Mouse (Mus musculus) liver, embryonic 13.5 days (tissue): ENCODE results near the gene Abraxas1. TPM values are rescaled to one million over a fixed set of nuclear protein-coding genes. Genes with fewer than 3 reads are reported as not detected.

Experiments
- ATAC-seq: fragments of 200-750 bp; cut with Nextera tagmentation; 2 replicates; pipeline ENCODE4 v1.8.0; 2017; ENCODE audit warnings: low read depth, mild to moderate bottlenecking, moderate number of reproducible peaks, moderate library complexity
- DNase-seq: peaks from one replicate; pipeline ENCODE4 v3.0.0; 2022
- H3K27ac ChIP-seq: fragments of 300-500 bp; sonication (generic); 2 replicates; pipeline ENCODE4 v1.5.1; 2015; ENCODE audit warnings: moderate library complexity, mild to moderate bottlenecking, inconsistent platforms
- H3K27me3 ChIP-seq: fragments of 300-500 bp; sonication (generic); 2 replicates; pipeline ENCODE4 v1.6.1; 2015; ENCODE audit warnings: mild to moderate bottlenecking, inconsistent platforms
- H3K36me3 ChIP-seq: fragments of 300-500 bp; sonication (generic); 2 replicates; pipeline ENCODE4 v1.6.1; 2015; ENCODE audit warnings: mild to moderate bottlenecking, inconsistent platforms
- H3K4me1 ChIP-seq: fragments of 300-500 bp; sonication (generic); replicated peaks from 2 replicates; pipeline ENCODE4 v1.6.1; 2015; ENCODE audit warnings: inconsistent platforms
- H3K4me2 ChIP-seq: fragments of 300-500 bp; sonication (generic); 2 replicates; pipeline ENCODE4 v1.6.1; 2015; ENCODE audit warnings: inconsistent platforms, mild to moderate bottlenecking, moderate library complexity
- H3K4me3 ChIP-seq: fragments of 300-500 bp; sonication (generic); replicated peaks from 2 replicates; pipeline ENCODE4 v1.5.1; 2015; ENCODE audit warnings: mild to moderate bottlenecking, inconsistent platforms
- H3K9ac ChIP-seq: fragments of 300-500 bp; sonication (generic); 2 replicates; pipeline ENCODE4 v1.6.1; 2015; ENCODE audit warnings: mild to moderate bottlenecking, inconsistent platforms
- H3K9me3 ChIP-seq: fragments of 300-500 bp; sonication (generic); replicated peaks from 2 replicates; pipeline ENCODE4 v1.6.1; 2016; ENCODE audit warnings: inconsistent platforms
- WGBS: fragments of 180-500 bp; shearing (Covaris S2); methylation state at CpG from one replicate; pipeline ENCODE4 v1.1.7; 2015; ENCODE audit not compliant: insufficient replicate concordance; 5-methylcytosine and 5-hydroxymethylcytosine counted together
- polyA plus RNA-seq: library from polyadenylated mRNA; unstranded; fragments of >200 nt; fragmentation: Nextera tagmentation; extraction: Ambion mirVana; gene quantifications from 2 replicates; pipeline ENCODE4 v1.2.1, GENCODE M21; 2015

The Abraxas1 gene
- polyA plus RNA-seq, 1 experiment from 2014 or later: 18.4 TPM

DNA sequence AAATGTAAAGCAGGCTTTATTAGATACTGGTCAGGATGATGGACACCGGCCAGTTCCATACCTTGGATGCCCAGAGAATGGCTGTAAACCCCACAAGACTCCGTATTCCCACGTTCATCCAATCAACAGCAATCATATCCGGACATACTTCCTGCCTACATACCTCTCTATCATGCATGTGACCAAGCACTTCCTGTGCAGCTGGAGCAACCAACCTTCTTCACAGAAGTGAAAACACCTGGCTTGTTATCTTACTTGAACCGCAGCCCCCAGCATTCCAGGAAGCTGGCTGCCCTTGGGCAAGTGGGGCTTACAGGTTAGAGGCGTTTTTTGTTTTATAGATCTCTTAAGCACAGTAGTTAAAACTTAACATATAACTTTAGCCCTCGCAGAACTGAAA lies 2.1 kb upstream of the Abraxas1 start:
- ATAC-seq (no peak), DNase-seq (no peak)
- H3K9ac ChIP-seq: no peak overlapping the region
- no peak overlapping the region for H3K4me2 ChIP-seq
- no peaks in the 10 kb centered on the region for H3K9me3 ChIP-seq
- no peak overlapping the region for H3K4me3 ChIP-seq
- no peak overlapping the region for H3K27ac ChIP-seq
- WGBS: 54% methylated on average over 7 of the region's 7 CpGs
- H3K27me3 ChIP-seq: no peaks in the 10 kb centered on the region
- peaks cover 3% of the 10 kb centered on the region; the same call in 1 of the 2 replicates for H3K36me3 ChIP-seq
- H3K4me1 ChIP-seq: peaks cover 22% of the 10 kb centered on the region

DNA sequence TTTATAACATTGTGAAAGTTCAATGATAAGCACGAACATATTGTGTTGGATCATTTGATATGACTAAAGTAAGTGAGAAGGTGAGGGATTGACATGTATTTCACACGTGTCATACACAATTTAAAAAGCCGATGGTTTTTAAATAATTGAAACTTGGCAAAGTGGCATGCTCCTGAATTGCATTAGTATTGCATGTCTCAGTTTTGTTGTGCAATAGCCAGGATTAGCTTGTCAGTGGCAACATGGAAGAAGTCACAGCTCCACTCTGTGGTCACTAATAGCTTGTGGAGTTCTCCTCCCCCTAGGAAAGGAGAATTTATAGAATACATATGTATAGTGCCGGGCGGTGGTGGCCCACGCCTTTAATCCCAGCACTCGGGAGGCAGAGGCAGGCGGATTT lies 610 bp upstream of the Abraxas1 start:
- H3K9me3 ChIP-seq: no peaks in the 10 kb centered on the region
- ATAC-seq: no peak
- no peak overlapping the region for H3K27ac ChIP-seq
- peaks cover 22% of the 10 kb centered on the region for H3K4me1 ChIP-seq
- H3K4me3 ChIP-seq: peak overlapping the region; percentile 91
- no peak for DNase-seq
- peaks cover 13% of the 10 kb centered on the region for H3K36me3 ChIP-seq
- H3K4me2 ChIP-seq: peak overlapping the region; percentile 88
- WGBS: 63% methylated on average over 8 of the region's 8 CpGs
- H3K27me3 ChIP-seq: no peaks in the 10 kb centered on the region
- peak overlapping the region; percentile 98; the same call in 1 of the 2 replicates for H3K9ac ChIP-seq

DNA sequence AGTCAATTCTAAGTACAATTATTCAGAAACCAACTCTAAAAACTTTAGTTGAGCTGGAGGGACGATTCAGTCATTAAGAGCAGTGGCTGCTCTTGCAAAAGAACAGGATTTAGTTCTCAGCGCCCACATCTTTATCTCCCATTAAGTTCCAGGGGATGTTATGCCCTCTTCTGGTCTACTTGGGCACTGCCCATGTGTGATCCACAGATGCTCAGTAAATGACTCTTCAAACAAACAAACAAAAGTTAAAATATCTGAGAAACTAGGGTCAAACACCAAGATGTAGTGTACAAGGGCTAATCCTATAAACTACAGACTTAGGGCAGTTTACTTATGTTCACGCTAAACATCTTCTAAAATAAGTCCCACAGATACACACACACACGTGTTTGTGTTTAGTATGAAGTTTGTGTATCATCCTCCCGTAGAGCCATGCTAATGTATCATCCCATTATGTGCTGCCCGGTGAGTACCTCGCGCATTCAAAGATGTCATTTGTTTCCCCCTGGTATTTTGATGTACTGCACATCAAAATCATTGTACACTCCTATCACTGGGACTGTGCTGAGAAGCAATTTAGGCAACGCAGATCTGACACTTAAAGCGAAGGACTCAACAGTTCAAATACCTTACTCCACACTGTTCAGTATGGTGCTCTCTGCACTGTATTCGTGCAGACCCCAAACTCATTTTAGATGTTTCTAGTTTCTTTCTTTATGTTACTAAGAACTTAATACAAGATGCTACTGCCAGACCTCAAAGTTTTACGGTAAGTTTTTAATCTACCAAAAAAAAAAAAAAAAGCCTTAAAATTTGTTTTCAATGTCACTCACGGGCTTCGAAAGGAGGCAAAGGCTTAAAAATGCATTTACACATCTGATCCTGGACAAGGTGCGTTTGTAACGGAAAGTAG lies 941 bp downstream of the Abraxas1 start:
- H3K9me3 ChIP-seq: no peaks in the 10 kb centered on the region
- 24% methylated on average over 16 of the region's 16 CpGs for WGBS
- peak; percentile 12 for DNase-seq
- peak; percentile 56 for ATAC-seq
- H3K27ac ChIP-seq: peak overlapping the region; percentile 86
- peaks cover 22% of the 10 kb centered on the region for H3K4me1 ChIP-seq
- peak overlapping the region; percentile 91 for H3K4me3 ChIP-seq
- peak overlapping the region; percentile 88 for H3K4me2 ChIP-seq
- no peaks in the 10 kb centered on the region for H3K27me3 ChIP-seq
- peaks cover 22% of the 10 kb centered on the region for H3K36me3 ChIP-seq
- peak overlapping the region; percentile 98 for H3K9ac ChIP-seq

GRCm38 (mm10) chr5:100818341-100818740 lies 2.4 kb downstream of the Abraxas1 start:
- H3K4me2 ChIP-seq: no peak overlapping the region
- H3K9me3 ChIP-seq: no peaks in the 10 kb centered on the region
- ATAC-seq (no peak), DNase-seq (no peak)
- no peaks in the 10 kb centered on the region for H3K27me3 ChIP-seq
- H3K9ac ChIP-seq: no peak overlapping the region
- H3K36me3 ChIP-seq: peaks cover 36% of the 10 kb centered on the region
- WGBS: 79% methylated on average over 4 of the region's 4 CpGs
- H3K4me3 ChIP-seq: no peak overlapping the region
- H3K27ac ChIP-seq: no peak overlapping the region
- peaks cover 22% of the 10 kb centered on the region for H3K4me1 ChIP-seq

- no peaks in the 10 kb centered on the region for H3K9me3 ChIP-seq
- peak within 1 kb of the TSS; percentile 61 for H3K27ac ChIP-seq
- H3K4me2 ChIP-seq: peak within 1 kb of the TSS; percentile 86
- DNase-seq (peak; percentile 93), ATAC-seq (peak; percentile 98)
- H3K4me3 ChIP-seq: peak within 1 kb of the TSS; percentile 94
- WGBS: under 1% methylated on average over 67 of the region's 67 CpGs
- H3K9ac ChIP-seq: peak within 1 kb of the TSS; percentile 91
- peaks cover 49% of the 10 kb centered on the region for H3K36me3 ChIP-seq
- no peaks in the 10 kb centered on the region for H3K27me3 ChIP-seq
- peaks cover 31% of the 10 kb centered on the region for H3K4me1 ChIP-seq
Observed at GRCm38 (mm10) chr5:100798165-100798860, 22.5 kb downstream of the Abraxas1 start, which contains the start of the genes Helq and Mrps18c. Gene Helq (minus strand): TSS chr5:100798598. Gene Mrps18c (plus strand): TSS chr5:100798627.

DNA sequence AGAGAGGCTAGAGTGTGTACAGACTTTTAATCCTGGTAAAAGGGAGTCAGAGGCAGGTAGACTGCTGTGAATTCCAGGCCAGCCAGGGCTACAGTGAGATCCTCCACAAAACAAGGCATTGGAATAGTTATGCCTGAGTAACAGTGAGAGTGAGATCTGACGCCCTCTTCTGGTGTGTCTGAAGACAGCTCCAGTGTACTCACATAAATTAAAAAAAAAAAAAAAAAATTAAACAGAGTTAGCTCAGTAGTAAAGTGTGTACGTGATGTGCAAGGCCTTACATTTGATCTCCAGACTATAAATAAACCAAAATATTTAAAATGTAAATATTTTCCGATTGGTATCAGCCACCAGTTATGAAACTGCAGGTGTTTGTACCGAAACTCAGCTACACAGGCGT lies 26.7 kb downstream of the Abraxas1 start:
- Histone ChIP-seq H3K27me3 (no peaks in the 10 kb centered on the region), H3K9me3 (no peaks in the 10 kb centered on the region), H3K4me3 (no peak overlapping the region), H3K4me2 (no peak overlapping the region), H3K9ac (no peak overlapping the region), H3K4me1 (peaks cover 24% of the 10 kb centered on the region), H3K36me3 (peaks cover 77% of the 10 kb centered on the region), H3K27ac (no peak overlapping the region)
- WGBS: 71% methylated on average over 5 of the region's 5 CpGs
- ATAC-seq: no peak
- DNase-seq: no peak

DNA sequence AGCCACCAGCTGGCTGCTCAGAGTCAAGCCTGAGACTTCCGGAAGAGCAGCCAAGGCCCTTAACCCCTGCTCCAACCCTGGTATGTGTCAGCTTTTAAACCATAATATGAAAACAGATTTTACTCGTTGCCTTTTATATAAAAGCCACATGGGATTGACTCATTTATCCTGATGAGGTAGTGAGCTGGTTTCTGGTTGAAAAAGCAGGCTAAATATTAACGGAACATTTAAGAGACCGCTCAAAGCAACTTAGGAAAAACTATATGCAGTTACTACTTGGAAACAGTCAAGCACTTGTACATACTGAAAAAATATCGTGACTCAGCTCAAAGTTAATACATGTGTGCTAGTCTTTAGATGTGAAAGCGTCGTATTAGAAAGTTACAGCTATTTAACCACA lies 28.5 kb downstream of the Abraxas1 start:
- H3K9ac ChIP-seq: no peak overlapping the region
- peaks cover 16% of the 10 kb centered on the region for H3K4me1 ChIP-seq
- H3K4me2 ChIP-seq: no peak overlapping the region
- H3K4me3 ChIP-seq: no peak overlapping the region
- H3K9me3 ChIP-seq: no peaks in the 10 kb centered on the region
- H3K27me3 ChIP-seq: no peaks in the 10 kb centered on the region
- no peak overlapping the region for H3K27ac ChIP-seq
- WGBS: 88% methylated on average over 7 of the region's 7 CpGs
- DNase-seq (no peak), ATAC-seq (no peak)
- H3K36me3 ChIP-seq: peaks cover 95% of the 10 kb centered on the region

GRCm38 (mm10) chr5:100787527-100787926 lies 33.2 kb downstream of the Abraxas1 start:
- no peaks in the 10 kb centered on the region for H3K4me1 ChIP-seq
- DNase-seq (no peak), ATAC-seq (no peak)
- H3K9me3 ChIP-seq: no peaks in the 10 kb centered on the region
- no peak overlapping the region for H3K27ac ChIP-seq
- H3K4me3 ChIP-seq: no peak overlapping the region
- 85% methylated on average over 9 of the region's 9 CpGs for WGBS
- H3K36me3 ChIP-seq: peaks cover 96% of the 10 kb centered on the region
- no peaks in the 10 kb centered on the region for H3K27me3 ChIP-seq
- no peak overlapping the region for H3K4me2 ChIP-seq
- no peak overlapping the region for H3K9ac ChIP-seq

- Histone ChIP-seq H3K4me1 (no peaks in the 10 kb centered on the region), H3K27me3 (no peaks in the 10 kb centered on the region), H3K36me3 (peaks cover 84% of the 10 kb centered on the region), H3K4me3 (no peak overlapping the region), H3K9ac (no peak overlapping the region), H3K27ac (no peak overlapping the region), H3K4me2 (no peak overlapping the region), H3K9me3 (no peaks in the 10 kb centered on the region)
- DNase-seq (no peak), ATAC-seq (no peak)
- 90% methylated on average over 13 of the region's 13 CpGs for WGBS
Observed at GRCm38 (mm10) chr5:100779002-100779401, 41.8 kb downstream of the Abraxas1 start.

GRCm38 (mm10) chr5:100776900-100777299 lies 43.9 kb downstream of the Abraxas1 start:
- Histone ChIP-seq H3K9ac (no peak overlapping the region), H3K4me1 (no peaks in the 10 kb centered on the region), H3K9me3 (no peaks in the 10 kb centered on the region), H3K27me3 (no peaks in the 10 kb centered on the region), H3K4me3 (no peak overlapping the region), H3K27ac (no peak overlapping the region), H3K36me3 (peaks cover 81% of the 10 kb centered on the region), H3K4me2 (no peak overlapping the region)
- no peak for DNase-seq
- no peak for ATAC-seq
- 88% methylated on average over 5 of the region's 5 CpGs for WGBS

GRCm38 (mm10) chr5:100775778-100776404 lies 44.9 kb downstream of the Abraxas1 start:
- no peak overlapping the region for H3K4me2 ChIP-seq
- H3K4me1 ChIP-seq: no peaks in the 10 kb centered on the region
- no peak for ATAC-seq
- no peak overlapping the region for H3K9ac ChIP-seq
- H3K9me3 ChIP-seq: no peaks in the 10 kb centered on the region
- H3K27me3 ChIP-seq: no peaks in the 10 kb centered on the region
- H3K27ac ChIP-seq: no peak overlapping the region
- no peak for DNase-seq
- WGBS: 77% methylated on average over 13 of the region's 13 CpGs
- H3K36me3 ChIP-seq: peaks cover 81% of the 10 kb centered on the region
- H3K4me3 ChIP-seq: no peak overlapping the region
